Mouse (Mus musculus) embryonic fibroblast, embryonic 13.5 days (primary cell): ENCODE results near the gene Cryzl1. TPM values are rescaled to one million over a fixed set of nuclear protein-coding genes. Genes with fewer than 3 reads are reported as not detected.

Experiments
- H3K27ac ChIP-seq: 2 replicates; pipeline ENCODE4 v1.5.1; 2012; ENCODE audit warnings: low read length, control low read depth, inconsistent platforms; ENCODE audit not compliant: insufficient read depth
- H3K4me1 ChIP-seq: 2 replicates; pipeline ENCODE4 v1.6.1; 2011; ENCODE audit warnings: low read length; ENCODE audit not compliant: control insufficient read depth, insufficient read depth
- H3K4me3 ChIP-seq: 2 replicates; pipeline ENCODE4 v1.5.1; 2011; ENCODE audit warnings: mild to moderate bottlenecking, control low read depth, low read length; ENCODE audit not compliant: insufficient read depth
- CTCF ChIP-seq: IDR thresholded peaks from 2 replicates; pipeline ENCODE4 v1.5.1; 2011; ENCODE audit warnings: mild to moderate bottlenecking, control low read depth, low read length, moderate library complexity, borderline replicate concordance; ENCODE audit not compliant: insufficient read depth
- POLR2A ChIP-seq: IDR thresholded peaks from 2 replicates; pipeline ENCODE4 v1.6.1; 2011; ENCODE audit warnings: low read depth, mild to moderate bottlenecking, control low read depth, low read length, moderate library complexity
- polyA plus RNA-seq: library from polyadenylated mRNA; stranded (reverse); fragments of >200 nt; gene quantifications from 2 replicates; pipeline ENCODE4 v1.2.4, GENCODE M21; 2011; ENCODE audit warnings: low read depth; ENCODE audit not compliant: missing spikeins, insufficient read length

Gene Cryzl1
- polyA plus RNA-seq, 1 experiment: 68.6 TPM

- Histone ChIP-seq H3K4me1 (peaks cover 12% of the 10 kb centered on the region), H3K4me3 (no peak overlapping the region), H3K27ac (peak overlapping the region; percentile 0; the same call in 1 of the 2 replicates)
- TF ChIP-seq POLR2A (no peak), CTCF (no peak)
Observed at GRCm38 (mm10) chr16:91764414-91764813, 35.6 kb upstream of the Cryzl1 start.

GRCm38 (mm10) chr16:91763975-91764374 lies 35.2 kb upstream of the Cryzl1 start:
- Histone ChIP-seq H3K4me1 (peaks cover 12% of the 10 kb centered on the region), H3K27ac (no peak overlapping the region), H3K4me3 (no peak overlapping the region)
- no peak for TF ChIP-seq CTCF
- TF ChIP-seq POLR2A: no peak

GRCm38 (mm10) chr16:91762476-91762875 lies 33.7 kb upstream of the Cryzl1 start:
- TF ChIP-seq POLR2A: no peak
- TF ChIP-seq CTCF: no peak
- no peak overlapping the region for H3K27ac ChIP-seq
- no peak overlapping the region for H3K4me3 ChIP-seq
- H3K4me1 ChIP-seq: peaks cover 12% of the 10 kb centered on the region

- TF ChIP-seq POLR2A: no peak
- no peak for TF ChIP-seq CTCF
- peaks cover 14% of the 10 kb centered on the region for H3K4me1 ChIP-seq
- no peak overlapping the region for H3K4me3 ChIP-seq
- no peak overlapping the region for H3K27ac ChIP-seq
Observed at GRCm38 (mm10) chr16:91761761-91762160, 33.0 kb upstream of the Cryzl1 start.

GRCm38 (mm10) chr16:91761202-91761601 lies 32.4 kb upstream of the Cryzl1 start:
- Histone ChIP-seq H3K4me3 (no peak overlapping the region), H3K4me1 (peaks cover 15% of the 10 kb centered on the region), H3K27ac (no peak overlapping the region)
- no peak for TF ChIP-seq POLR2A
- no peak for TF ChIP-seq CTCF

- Histone ChIP-seq H3K4me1 (peaks cover 19% of the 10 kb centered on the region), H3K4me3 (no peak overlapping the region), H3K27ac (no peak overlapping the region)
- TF ChIP-seq CTCF: no peak
- no peak for TF ChIP-seq POLR2A
Observed at GRCm38 (mm10) chr16:91754957-91755356, 26.2 kb upstream of the Cryzl1 start.

GRCm38 (mm10) chr16:91753611-91754010 lies 24.8 kb upstream of the Cryzl1 start:
- Histone ChIP-seq H3K27ac (peak overlapping the region; percentile 84; the same call in 1 of the 2 replicates), H3K4me3 (no peak overlapping the region), H3K4me1 (peaks cover 19% of the 10 kb centered on the region)
- TF ChIP-seq CTCF (no peak), POLR2A (no peak)

GRCm38 (mm10) chr16:91751644-91752385 lies 23.0 kb upstream of the Cryzl1 start:
- Histone ChIP-seq H3K4me1 (peaks cover 20% of the 10 kb centered on the region), H3K27ac (no peak overlapping the region), H3K4me3 (no peak overlapping the region)
- TF ChIP-seq CTCF (no peak), POLR2A (no peak)

GRCm38 (mm10) chr16:91747567-91747966 lies 18.8 kb upstream of the Cryzl1 start:
- no peak overlapping the region for H3K4me3 ChIP-seq
- TF ChIP-seq CTCF (no peak), POLR2A (no peak)
- H3K27ac ChIP-seq: no peak overlapping the region
- peaks cover 22% of the 10 kb centered on the region for H3K4me1 ChIP-seq

GRCm38 (mm10) chr16:91746101-91746950 lies 17.6 kb upstream of the Cryzl1 start:
- Histone ChIP-seq H3K4me1 (peaks cover 18% of the 10 kb centered on the region), H3K4me3 (no peak overlapping the region), H3K27ac (peak overlapping the region; percentile 1)
- TF ChIP-seq CTCF (no peak), POLR2A (no peak)
